Mouse (Mus musculus) 3134 (cell line): ENCODE data around the gene Mark3.

Source experiments
- DNase-seq: peaks from one replicate; pipeline ENCODE4 v3.0.0-alpha.2; 2011; ENCODE audit warnings: low spot score; ENCODE audit not compliant: insufficient read length; ENCODE audit errors: extremely low read depth

The Mark3 gene

DNA sequence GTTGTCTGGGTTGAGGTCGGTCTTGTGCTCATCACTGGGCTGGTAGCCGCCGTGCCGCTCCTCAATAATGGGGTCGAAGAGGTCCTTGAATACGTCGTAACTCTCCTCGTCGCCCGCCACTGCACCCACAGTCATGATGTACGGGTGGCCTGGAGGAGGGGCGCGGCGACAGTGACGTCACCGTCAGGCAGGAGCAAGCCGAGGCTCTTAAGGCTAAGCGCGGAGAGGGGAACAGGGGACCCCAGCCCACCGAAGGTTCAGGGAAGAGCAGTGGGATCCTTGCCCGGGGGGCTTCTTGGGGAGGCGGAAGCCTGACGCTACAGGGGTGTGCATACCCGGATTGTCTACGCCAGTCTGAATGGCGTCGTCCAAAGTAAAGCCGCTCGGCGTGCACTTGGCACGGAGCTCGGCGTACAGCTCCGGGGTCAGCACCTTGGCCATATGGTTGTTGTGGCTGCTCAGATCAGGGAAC, 97.1 kb downstream of the Mark3 start:
- no peak for DNase-seq

DNA sequence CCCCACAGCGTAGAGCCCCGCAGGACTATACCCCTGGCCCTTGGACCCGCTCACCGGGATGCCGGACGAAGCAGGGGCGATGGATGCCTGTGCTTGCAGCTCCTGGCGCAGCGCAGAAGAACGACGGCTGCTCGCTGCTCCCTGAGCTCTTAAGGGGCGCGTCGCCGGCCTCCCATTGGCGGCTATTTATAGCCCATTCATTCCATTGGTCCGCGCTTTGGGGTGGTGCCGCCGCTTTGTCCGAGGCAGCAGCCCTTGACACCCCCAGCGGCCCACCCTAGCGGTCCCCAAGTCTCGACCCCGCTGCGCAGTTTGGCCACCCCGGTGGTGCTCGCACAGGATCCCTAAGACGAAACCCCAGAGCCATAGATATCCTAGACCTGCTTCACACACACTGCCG, 97.9 kb downstream of the Mark3 start, which contains the start of gene Ckb:
Gene Ckb, minus strand, starts transcription at position 163 of the 400 bp plus-strand sequence.
- no peak for DNase-seq

DNA sequence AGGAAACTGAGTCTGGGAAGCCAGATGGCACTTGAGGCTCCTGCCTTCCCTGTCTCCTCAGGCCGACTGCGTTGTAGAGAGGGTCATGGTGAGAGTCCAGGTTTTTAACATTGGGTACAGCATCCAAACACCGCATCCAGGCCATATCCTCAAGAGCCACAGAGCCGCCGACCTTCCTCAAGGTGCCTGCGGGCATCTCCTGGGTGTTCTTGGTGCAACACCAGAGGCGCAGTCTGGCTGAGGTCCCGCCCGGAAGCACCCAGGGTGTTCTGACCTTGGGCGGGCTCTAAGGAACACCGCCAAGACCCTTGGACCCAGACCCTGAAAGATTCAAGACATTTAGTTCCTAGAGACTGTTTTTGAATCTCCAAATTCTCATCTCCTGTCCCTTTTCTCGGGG, 98.3 kb downstream of the Mark3 start:
- DNase-seq: no peak

GRCm38 (mm10) chr12:111674850-111675486, 100.6 kb downstream of the Mark3 start:
- no peak for DNase-seq

- DNase-seq: no peak
Measured at GRCm38 (mm10) chr12:111675797-111676580, 101.7 kb downstream of the Mark3 start.

GRCm38 (mm10) chr12:111677421-111677820, 103.1 kb downstream of the Mark3 start:
- DNase-seq: no peak

DNA sequence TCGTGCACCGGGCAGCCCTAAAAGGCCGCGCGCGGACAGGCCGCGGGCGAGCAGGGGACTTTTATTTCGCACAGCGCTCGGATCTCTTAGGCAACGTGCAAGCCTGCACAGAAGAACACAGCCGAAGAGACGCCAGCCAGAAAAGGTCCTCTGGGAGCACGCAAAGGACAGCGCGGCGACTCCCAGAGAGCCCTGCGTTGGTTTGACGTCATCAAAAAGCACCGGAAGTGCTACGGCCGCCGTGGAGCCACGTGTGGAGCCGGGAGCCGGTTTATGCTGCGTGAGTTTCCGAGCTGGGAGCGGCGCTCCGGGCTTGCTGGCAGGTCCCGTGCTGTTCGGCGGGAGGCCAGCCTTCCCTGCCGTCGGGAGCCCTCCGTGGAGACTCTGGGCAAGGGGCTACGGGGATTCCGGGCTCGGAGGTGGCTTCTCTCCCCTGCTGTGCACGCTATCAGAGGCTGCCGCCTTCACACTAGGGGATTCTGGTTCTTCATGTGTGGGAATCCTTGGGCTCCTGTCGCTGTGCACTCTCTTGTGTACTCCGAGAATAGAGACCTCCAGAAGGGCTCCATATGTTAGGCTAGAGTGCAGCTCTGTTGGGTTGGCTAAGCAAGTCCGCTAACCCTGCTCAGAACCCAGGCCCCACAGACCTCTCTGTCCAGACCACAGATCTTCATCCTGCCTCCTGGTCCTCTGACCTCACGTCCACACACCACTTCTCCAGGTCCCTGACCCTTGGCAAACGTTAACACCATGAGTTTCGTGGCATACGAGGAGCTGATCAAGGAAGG, 103.8 kb downstream of the Mark3 start, which contains the start of gene Trmt61a:
Gene Trmt61a, plus strand, starts transcription at position 224 of the 788 bp plus-strand sequence.
- peak; percentile 86 for DNase-seq

- DNase-seq: no peak
Measured at GRCm38 (mm10) chr12:111678670-111678933, 104.3 kb downstream of the Mark3 start.

DNA sequence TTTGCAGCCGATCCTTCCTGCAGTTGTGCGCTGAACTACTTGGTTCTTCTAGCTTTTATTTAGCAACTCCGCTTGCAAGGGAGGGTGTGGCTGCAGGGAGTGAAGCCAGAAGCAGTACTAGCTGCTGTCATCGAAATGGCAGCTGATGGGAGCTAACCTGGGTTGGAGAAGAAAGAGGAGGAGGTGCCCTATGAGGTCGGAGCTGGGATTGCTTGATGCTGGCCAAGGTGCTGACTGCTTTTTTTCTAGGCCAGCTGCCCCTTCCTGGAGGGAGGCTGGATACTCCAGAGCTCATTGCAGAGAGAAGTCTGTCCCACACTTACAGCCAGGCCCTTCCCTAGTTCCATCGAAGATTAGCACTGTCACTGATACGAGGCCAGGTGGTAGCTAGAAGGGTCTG, 104.7 kb downstream of the Mark3 start:
- no peak for DNase-seq

- no peak for DNase-seq
Measured at GRCm38 (mm10) chr12:111680661-111681060, 106.3 kb downstream of the Mark3 start.

DNA sequence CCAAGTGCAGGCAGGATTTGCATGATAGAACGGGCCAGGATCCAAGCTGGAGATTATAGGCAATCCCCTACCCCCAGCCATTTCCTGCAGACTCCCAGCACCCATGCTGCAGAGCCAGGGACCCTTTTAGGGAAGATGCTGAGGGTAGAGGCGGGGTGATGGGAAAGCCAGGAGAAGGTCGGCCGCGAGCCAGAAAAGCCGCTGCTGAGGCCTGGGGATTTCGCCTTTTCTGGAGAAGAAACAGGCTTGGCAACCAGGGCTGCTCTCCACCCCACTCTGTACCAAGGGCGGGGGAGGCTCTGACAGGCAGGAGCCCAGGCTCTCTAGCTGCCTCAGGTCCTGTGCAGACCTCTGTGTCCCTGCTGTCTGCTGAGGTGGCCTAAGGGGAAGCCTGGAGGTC, 107.0 kb downstream of the Mark3 start:
- DNase-seq: no peak

- no peak for DNase-seq
Measured at GRCm38 (mm10) chr12:111682003-111682402, 107.7 kb downstream of the Mark3 start.

DNA sequence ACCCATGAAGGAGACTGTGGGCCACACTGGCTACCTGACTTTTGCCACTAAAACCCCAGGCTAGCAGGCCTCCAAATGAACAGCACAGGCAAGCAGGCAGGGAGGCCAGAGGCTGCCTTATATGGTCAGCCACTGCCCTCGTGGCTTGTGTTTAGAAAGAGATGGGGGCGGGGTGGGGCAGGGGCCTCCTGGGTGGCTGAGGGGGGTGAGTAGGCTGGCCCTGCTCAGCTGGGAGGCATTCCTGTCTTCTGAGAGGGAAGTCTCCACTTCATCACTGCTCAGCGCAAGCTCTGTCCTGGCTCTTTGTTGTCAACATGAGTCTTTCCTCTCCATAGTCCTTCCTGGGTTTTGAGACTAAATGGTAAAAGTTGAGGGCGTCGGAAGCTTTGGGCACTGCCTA, 108.5 kb downstream of the Mark3 start:
- no peak for DNase-seq

GRCm38 (mm10) chr12:111686390-111686789, 112.1 kb downstream of the Mark3 start:
- DNase-seq: peak; percentile 82

DNA sequence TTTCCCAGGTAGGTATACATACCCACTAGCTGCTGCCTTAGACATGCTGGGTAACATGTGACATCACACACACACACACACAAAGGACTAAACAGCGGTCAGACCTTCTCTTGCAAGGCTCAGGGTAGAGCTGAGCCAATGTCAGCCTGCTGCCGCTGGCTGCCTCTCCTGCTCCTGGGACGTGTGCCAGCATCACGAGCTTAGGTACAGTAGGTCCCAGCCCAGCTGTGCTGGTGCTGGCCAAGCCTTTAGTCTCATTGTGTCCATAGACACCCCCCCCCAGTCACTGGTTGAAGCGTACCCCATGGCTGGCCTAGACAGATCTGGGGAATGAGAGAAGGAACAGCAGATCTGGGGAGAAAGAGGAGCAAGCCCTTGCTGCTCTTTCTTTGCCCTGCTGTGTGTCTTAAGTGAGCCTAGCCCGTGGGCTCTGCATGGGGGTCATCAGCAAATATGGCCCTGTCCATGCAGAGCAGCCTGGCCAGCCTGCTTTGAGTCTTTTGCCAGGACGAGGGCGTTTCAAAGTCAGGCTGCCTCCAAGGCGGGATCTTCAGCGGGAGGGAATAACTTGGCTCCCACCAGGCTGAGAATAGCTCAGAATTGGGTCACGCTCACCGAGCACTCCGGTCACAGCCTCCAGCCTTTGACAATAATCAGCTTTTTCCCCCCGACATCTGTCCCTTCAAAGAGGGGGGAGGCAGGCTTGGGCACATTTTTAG, 113.2 kb downstream of the Mark3 start:
- DNase-seq: peak; percentile 80

DNA sequence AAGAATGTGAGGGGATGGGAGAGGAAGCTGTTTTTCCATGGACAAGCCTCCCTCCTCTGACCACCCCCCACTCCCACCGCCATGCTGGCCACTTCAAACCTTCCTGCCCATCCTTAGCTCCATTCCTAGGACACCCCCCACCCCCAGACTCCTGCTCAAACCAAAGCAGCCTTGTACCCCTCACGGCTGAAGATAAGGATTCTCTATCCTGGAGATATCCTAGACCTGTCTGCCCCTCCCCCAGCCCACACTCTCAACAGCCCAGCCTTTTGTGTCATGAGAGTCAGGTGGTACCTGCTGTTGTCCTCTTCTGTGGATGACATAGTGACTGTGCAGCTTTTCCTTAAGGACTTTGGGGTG, 113.7 kb downstream of the Mark3 start:
- DNase-seq: no peak

- peak; percentile 41 for DNase-seq
Measured at GRCm38 (mm10) chr12:111689426-111689825, 115.1 kb downstream of the Mark3 start.

- peak; percentile 83 for DNase-seq
Measured at GRCm38 (mm10) chr12:111691346-111691872, 117.1 kb downstream of the Mark3 start.

- no peak for DNase-seq
Measured at GRCm38 (mm10) chr12:111692899-111693298, 118.6 kb downstream of the Mark3 start.
